Mouse (Mus musculus) thymus, postnatal 10 days (tissue): ENCODE data around the gene Cdc7.
"Not testable (repeated sequence)": the region's sequence is repeated elsewhere in the genome, so short reads cannot be mapped to it uniquely, and the experiment has no call there.

ENCODE experiments used
- DNase-seq, 2 experiments: peaks; one replicate each; pipeline ENCODE4 v3.0.0; 2021; ENCODE audit warnings: low spot score in 2 of 2

Cdc7 gene

DNA sequence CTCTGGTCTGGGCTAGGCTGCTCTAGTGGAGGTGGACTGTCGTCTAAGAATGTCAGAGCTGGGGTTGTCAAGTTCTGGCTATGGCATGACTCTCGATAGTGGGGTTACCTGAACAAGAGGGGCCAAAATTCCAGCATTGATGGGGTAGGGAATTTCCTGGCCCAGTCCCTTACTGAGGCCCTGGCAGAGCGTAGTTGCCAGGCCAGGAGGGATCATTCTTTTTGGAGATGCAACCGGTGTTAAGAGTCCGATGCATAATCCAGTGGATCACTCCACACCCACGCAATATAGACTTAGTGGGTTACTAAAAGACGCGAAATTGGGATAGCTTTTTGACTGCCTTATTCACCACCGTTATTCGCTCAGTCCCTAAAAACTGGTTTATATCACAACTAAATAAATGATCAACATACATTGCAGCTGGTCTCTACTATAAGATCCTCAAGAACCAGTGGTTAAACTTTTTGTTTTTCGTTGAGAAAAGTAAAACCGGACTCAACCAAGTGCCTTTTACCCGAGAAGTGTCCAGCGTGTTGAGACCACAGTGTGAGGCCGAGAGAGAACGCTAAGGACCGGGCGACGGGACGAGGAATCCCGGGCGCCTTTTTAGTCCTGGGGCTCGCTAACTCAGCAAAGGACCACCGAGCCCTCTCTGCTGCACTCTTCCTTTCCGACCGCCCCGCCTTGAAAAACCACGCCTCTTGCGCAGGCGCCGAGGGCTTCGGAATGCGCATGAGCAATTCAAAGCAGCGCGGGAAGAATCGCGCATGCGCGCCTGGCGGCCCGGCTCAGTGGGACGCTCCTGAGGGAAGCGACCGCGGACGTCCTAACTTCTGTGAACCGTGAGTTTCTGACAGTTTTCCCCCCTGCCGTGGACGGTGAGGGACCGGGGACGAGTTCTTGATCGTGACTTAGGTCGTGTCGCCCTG lies at the start of gene Cdc7:
Gene Cdc7 (plus strand): TSS at position 739 of the 929 bp plus-strand sequence.
- DNase-seq: peak; percentile 89 to 94

DNA sequence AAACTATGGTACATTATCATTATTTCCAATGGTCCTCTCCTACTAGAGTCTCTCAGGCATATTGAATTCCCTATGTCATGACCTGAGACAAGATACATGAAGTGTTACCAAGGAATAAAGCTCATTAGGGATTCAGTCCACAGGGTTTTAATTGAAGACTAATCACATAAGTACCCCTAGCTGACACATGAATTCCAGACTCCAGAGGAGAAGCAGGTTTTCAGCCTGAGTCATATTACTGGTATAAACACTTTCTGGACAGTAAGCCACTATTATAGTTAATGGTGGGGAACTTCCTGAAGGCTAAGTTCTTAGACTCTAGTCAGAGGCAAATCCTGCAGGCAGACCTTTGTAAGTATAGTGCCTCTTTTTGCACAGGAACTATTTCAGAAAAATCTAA lies 44.8 kb upstream of the Cdc7 start:
- DNase-seq: no peak

DNA sequence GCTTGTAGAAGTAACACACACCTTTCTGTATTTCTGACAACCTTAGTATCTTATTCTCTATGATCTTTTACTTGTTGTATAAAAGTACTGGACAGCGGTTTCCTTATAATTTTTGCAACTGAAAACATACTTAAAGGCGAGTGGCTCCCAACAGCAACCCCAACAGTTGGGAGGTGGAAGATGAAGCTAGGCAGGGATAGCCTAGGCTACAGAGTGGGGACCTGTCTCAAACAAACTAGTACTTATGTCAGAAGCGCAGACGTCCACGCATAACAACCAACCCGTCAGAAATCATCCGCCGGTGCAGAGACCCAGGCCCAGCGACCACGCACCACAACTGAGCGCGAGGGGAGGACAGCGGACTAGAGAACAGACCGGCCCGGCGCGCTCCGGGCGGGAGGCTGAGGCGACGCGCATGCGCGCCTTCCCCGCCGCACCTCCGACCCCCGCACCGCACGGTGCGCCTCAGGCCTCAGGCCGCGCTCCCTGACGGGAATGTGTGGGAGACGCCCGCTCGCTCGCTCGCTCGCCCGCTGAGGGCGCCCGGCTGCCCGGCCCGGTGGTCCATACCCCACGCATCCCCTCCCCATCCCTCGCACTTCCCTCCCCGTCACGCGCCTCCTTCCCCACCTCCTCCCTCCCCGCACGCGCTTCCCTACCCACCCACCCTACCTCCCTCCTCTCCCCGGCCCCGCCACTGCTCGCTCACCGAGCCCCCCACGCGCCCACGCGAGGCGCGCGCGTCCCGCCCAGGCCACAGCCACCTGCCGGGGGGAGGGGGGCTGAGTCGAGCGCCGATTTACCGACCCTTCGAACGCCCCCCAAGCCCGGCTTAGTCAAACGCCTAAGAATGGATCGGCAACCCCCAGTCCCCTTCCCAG lies 38.4 kb upstream of the Cdc7 start, which contains the start of gene Hfm1:
Gene Hfm1 (minus strand): TSS at position 834 of the 881 bp plus-strand sequence.
- peak; percentile 20 to 55 for DNase-seq

DNA sequence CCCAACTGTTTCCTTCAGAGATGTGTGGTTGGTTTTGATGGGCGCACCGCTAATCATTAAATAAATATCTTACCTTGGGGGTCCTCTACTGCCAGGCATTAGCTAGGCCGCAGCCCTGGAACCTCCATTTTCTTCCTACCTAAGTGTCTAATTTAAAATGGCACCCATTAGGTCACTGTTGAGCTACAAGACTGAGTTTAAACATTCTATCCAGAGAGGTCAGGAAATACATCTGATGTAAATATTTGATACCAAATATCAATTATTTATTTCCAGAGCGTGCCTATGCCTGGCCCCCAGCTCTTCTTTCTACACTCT lies 37.8 kb upstream of the Cdc7 start:
- DNase-seq: no peak

DNA sequence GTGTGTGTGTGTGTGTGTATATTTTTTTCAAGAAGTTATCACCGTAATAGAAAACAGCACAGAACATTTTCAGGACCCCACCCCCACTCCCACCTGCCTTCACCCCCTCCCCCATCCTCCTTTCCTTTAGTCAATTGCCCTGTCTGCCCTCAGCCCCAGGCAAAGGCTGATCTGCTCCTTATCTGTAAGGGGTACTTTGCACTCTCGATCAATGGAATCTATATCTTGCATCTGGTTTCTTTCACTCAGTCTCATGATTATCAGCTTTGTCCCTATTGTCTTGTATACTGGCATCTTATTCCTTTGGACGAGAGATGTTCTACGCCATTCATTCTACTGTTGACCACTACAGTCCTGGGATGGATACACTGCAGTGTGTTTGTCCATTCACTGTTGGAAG lies 36.1 kb upstream of the Cdc7 start:
- DNase-seq: no peak

DNA sequence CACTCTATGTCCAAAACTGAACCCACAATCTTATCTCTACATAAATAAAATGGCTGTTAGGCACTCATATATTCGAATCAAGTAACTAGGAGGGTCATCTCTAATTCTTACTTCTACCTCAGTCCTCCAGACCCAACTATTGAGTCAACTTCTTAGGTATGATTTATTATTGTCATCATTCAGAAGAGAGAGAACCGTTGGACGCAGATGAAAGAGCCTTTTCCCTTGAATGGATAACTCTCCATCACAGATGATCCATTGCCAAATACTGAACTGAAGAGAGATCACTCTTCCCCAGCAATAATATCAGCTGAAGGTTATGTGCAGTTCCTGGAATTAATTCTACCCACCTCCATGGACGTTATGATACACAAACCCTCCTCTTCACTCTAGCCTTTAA lies 17.8 kb upstream of the Cdc7 start:
- no peak for DNase-seq

DNA sequence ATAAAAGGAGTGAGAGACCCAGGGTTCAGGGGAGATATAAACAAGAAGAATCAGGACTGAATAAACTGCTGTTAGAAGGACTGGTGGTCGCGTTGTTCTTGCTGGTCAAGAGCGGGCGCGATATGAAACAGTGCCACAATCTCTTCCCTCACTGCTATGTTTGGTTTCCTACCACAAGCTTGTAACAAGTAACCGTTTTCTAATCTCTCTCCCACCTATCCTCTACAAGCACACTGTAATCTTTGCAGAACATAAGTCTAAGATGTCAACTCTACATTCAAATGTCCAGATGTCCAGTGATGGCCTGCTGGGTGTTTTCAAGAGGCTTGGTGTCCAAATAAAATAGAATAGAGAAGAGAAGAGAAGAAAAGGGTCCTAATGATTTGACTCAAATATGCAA lies 15.4 kb upstream of the Cdc7 start:
- no peak for DNase-seq

DNA sequence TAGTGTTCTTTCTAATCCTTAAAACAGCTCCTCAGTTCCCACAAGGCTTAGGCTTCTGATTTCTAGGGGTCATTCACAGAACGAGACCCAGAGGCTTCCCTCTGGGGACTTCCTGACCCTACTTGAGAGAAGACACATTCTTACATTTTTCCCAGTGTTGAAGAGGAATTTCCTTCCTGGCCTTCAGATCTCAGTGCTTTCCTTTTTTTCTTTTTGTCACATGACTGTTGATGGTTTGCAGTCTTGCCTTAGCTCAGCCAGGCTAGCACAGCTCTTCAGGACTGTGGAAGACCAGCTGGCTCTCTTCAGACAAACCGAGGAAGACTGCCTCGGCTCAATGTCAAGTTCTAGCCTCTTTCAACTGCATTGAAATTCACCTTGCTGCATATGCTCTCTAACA lies 7.7 kb upstream of the Cdc7 start:
- no peak for DNase-seq

DNA sequence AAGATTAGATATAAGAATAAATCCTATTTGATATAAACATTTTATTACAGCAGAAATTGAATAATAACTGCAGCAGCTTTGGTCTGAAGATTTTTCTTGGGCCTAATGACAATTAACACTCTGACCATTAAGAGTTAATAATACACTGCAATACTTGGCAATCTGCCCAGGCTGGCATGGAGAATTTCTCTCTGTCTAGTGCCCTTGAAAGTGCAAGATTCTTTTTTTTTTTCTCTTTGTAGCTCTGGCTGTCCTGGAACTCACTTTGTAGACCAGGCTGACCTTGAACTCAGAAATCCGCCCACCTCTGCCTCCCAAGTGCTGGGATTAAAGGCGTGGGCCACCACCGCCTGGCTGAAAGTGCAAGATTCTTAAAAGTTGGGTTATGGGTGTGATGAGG lies 5.1 kb upstream of the Cdc7 start:
- no peak for DNase-seq

DNA sequence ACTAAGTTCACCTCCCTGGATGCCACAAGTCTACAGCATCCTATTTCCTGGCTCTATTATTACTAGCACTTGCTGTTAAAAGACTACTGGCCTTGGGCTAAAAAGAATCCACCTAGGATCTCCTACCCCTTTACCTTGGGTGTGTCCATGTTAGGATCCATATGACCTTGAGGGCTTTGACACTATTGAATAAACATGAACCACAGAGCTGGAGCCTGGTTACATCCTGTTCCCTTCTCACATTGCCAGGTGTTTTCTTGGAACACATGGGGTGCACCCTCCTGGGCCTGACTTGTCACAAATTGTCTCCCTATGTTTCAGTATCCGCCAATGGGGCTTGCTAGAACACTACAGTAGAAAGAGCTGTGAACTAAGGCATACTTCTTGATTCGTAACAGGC lies 3.7 kb upstream of the Cdc7 start:
- no peak for DNase-seq

DNA sequence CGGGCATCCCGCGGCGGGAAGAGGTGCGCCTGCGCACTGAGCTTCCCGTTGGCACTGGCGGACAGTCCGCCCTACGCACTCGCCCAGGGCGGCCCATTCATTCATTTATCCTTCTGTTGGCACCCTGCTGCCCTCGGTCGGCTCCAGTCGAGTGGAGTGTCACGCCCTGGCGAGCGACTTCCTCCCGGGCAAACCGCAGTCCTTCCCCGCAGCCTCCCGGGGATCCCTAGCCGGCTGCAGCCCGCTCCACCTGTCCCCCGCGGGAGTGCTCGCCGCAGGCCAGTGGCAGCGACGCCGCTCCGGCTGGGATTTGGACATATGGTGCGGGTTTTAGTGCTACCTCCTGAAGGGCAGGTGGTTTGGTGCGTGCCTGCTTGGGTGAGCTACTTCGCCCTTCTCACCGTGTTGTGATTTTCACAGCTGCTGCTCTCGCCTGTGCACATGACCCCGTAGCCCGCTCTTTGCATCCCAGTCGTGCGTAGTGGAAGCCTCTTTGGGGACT lies 442 bp downstream of the Cdc7 start:
- no peak for DNase-seq

DNA sequence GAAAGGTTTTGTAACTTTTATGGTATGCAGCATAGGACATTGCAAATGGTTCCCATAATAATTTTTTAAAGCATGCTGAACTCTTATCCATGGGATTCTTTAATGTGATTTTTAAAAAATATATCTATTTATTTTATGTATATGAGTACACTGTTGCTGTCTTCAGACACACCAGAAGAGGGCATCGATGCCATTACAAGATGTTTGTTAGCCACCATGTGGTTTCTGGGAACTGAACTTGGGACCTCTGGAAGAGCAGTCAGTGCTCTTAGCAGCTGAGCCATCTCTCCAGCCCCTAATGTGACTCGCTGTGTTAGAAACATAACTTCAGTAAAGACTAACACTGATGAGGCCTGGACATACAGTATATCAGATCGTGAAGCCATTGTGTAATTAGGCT lies 2.3 kb downstream of the Cdc7 start:
- DNase-seq: no peak

DNA sequence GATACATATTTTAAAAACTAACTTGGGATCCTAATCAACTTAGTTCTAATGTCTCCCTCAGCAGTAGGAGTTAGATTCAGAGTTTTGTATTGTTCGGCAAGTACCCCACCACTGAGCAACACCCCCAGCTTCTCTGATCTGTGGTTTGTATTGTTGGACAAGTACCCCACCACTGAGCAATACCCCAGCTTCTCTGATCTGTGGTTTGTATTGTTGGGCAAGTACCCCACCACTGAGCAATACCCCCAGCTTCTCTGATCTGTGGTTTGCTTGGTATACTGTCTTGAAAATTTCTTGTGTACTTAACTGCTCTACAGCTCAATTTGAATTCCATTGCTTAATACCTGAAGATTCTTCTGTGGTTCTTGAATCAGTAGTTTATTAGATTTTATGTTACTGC lies 3.5 kb downstream of the Cdc7 start:
- no peak for DNase-seq

DNA sequence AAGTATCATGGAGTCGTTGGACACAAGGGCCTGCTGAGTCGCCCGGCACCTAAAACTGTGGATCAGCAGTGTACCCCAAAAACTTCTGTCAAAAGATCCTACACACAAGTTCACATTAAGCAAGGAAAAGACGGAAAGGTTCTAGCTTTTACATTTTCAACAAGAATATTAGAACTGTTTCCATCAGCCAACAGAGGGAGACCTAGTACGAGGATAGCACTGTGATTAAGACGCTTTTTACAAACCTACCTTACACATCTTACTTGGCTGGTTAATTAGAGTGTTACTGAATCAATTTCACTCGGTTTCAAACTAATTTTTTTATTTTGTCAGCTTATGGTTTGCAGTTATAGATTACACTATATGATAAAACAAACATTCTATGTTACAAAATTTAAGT lies 9.8 kb downstream of the Cdc7 start:
- DNase-seq: no peak

DNA sequence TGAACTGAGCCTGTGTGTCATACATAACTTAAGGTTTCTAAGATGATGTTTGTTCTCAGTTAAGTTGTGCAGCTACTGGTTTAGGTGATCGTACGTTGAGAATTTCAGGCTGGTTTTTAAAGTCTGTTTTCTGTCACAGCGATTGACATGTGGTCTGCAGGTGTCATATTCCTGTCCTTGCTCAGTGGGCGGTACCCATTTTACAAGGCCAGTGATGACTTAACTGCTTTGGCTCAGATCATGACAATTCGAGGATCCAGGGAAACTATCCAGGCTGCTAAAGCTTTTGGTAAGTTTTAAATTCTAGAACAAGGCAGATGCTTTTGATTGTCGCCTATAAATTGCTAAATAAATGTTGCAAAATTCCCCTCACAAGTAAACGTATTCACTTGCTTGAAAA lies 15.0 kb downstream of the Cdc7 start:
- no peak for DNase-seq

DNA sequence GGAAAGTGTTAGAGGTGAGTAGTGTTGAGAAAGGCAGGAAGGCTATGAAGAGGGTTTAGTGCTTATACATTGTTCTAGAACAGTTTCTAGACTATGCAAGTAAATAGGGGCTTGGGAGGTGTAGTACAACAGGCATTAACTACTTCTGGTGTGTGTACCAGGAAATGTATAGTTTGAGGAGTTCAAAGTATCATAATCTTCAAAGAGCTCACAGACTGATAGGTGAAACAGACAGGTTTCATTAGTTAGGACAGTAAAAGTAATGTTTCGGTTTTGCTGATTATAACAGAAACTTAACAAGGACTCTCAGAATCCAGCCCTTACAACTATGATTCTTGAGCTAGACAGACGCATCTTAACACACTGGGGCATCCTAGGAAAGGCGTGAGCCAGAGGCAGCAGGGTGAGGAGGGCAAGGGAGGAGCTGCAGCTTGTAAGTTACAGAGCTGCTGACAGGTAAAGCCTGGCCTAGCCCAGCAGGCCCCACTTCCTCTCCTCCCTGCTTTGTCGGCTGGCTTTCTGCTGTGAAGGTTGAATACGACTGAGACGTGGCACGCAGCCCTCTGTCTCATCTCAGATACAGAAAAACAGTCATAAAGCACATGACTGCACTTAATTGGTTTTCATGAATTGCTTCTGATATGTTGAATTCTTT lies 18.3 kb downstream of the Cdc7 start:
- DNase-seq: no peak

DNA sequence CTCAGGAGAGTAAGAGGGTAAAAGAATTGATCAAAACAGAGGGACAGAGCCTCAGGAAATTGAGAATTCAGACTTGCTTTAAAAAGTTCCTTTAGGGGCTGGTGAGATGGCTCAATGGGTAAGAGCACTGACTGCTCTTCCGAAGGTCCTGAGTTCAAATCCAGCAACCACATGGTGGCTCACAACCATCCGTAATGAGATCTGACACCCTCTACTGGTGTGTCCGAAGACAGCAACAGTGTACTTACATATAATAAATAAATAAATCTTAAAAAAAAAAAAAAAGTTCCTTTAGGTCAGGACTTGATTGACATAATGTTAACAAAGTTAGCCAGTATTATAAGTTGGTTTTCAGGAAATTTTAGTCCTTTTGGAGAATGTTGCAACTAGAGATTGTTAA lies 20.8 kb downstream of the Cdc7 start:
- not testable (repeated sequence) for DNase-seq

DNA sequence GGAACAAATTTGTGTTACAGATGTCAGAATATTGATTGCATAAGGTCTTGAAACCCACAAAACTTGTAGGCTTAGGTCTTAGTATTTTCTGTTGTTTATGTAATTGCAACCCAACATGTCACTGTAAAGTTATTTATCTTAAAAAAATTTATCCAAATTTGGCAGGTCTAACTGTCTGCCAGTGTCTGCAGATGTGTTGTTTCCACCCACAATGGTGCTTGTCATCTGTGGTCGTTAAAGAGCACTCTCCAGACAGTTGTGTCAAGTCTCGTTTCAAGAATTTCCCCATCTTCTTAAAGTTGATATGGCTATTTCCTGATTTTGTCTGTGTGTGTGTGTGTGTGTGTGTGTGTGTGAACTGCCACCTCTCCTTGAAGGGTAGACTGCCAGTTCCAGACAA lies 21.5 kb downstream of the Cdc7 start:
- no peak for DNase-seq

DNA sequence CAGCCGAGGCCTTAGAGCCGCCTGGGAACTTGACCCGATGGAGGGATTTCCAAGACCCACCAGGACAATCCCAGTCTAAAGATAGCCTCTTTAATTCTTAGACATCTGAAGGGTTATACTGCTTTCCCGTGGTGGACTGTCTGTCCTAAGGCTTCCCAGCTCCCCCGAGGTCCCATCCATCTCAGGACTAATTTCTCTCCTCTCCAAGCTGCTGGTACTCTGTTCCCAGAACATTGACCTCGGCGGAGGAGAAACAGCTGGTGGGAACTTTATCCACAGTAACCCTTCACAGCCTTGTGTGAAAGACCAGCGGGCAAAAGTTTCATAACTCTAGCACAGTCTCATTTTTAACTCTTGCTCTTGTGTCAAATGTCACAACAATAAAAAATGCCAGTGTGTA lies 25.1 kb downstream of the Cdc7 start:
- no peak for DNase-seq

DNA sequence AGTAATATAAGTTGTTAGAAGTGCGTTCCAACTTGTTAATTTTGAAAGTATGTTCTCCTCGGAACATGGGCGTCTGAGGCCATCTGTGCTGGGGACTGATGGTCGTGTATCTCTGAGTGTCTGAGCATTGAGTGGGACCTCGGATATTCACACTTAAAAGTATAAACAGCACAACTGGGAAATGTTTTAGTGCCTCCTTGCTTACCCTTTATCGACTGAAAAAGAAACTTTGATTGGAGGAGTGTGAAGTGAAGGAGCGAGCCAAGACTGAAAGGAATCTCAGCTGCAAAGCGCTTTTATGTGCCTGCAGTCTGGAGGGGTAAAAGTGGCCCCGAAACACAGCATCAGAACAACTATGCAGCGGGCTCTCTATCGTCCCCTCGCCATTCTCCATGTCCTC lies 25.7 kb downstream of the Cdc7 start:
- DNase-seq: no peak

DNA sequence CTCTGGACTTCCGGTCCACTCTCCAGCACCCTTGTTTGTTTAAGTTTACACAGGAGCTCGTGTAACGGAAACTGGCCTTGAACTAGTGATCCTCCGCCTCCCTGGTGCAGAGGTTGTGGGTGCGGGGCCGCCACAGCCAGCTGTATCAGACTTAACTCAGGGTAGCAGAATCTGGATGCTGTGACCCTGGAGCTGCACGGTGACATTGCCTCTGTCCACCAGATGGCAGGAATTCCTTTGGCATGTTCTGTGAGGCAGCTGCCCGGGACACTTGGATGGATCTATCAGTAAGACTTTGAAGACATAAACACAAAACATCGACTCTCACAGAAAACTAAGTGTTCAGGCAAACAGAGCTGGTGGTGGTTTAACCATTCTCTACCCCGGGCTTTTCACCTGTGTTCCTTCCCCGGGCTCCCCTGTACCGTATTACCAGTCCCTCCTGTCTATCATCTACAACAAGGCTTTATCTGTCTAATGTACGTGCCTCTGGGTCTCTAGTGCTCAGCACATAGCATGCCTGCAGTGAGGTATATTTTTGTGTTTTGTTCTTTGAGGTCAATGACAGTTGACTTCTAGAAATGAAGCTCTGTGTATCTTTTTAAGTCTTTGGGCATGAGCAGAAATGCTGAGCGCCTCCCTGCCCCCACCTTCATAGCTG lies 26.6 kb downstream of the Cdc7 start:
- peak; percentile 9 to 26 for DNase-seq
